ENCODE assay signal across 14 mouse cellular contexts in genomic region chr6:140946720-140947119, GRCm38 (mm10).
DNase-seq lines count a peak whose midpoint lies in the region; ATAC-seq and TF ChIP-seq lines count a peak whose summit lies in the region.
"Had no signal": no experiment of that assay in that cellular context is flagged by ENCODE, and none has a peak within 500 bp of the region (broad histone marks: within the 10 kb centered on the region; RNA-seq: fewer than 3 reads in every experiment).

No protein-coding gene starts in this region.

- TF ChIP-seq CTCF in midbrain, postnatal 0 days (IDR thresholded peaks at IDR 0.05) = no peak

- H3K36me3 ChIP-seq in forebrain, embryonic 13.5 days (ENCODE audit: poor library complexity, severe bottlenecking) = no peaks in the 10 kb centered on the region
- no peaks in the 10 kb centered on the region for H3K36me3 ChIP-seq in hindbrain, embryonic 13.5 days
- no peaks in the 10 kb centered on the region for H3K36me3 ChIP-seq in midbrain, postnatal 0 days (ENCODE audit: insufficient read depth, low read length)
- H3K36me3 ChIP-seq: embryonic facial prominence, embryonic 12.5 days; limb, embryonic 12.5 days had no signal

- no peaks in the 10 kb centered on the region for H3K27me3 ChIP-seq in forebrain, embryonic 13.5 days
- no peaks in the 10 kb centered on the region for H3K27me3 ChIP-seq in hindbrain, embryonic 13.5 days
- H3K27me3 ChIP-seq in midbrain, postnatal 0 days (ENCODE audit: insufficient read depth, low read length) = no peaks in the 10 kb centered on the region
- H3K27me3 ChIP-seq: embryonic facial prominence, embryonic 12.5 days; limb, embryonic 12.5 days had no signal

- 17% methylated on average over 2 of the region's 2 CpGs for WGBS in forebrain, embryonic 13.5 days
- 16% methylated on average over 2 of the region's 2 CpGs for WGBS in hindbrain, embryonic 13.5 days
- 13% methylated on average over 2 of the region's 2 CpGs for WGBS in midbrain, postnatal 0 days

- ATAC-seq in forebrain, embryonic 13.5 days = peak; percentile 96
- ATAC-seq in hindbrain, embryonic 13.5 days (ENCODE audit: low FRiP score) = peak; percentile 89
- ATAC-seq in midbrain, postnatal 0 days (ENCODE audit: low FRiP score) = no peak
- ATAC-seq: CD4-positive, CD25-positive, alpha-beta regulatory T cell, adult 4 months; intestine, postnatal 0 days had no signal

- H3K4me2 ChIP-seq in forebrain, embryonic 13.5 days = no peak overlapping the region
- no peak overlapping the region for H3K4me2 ChIP-seq in hindbrain, embryonic 13.5 days
- no peak overlapping the region for H3K4me2 ChIP-seq in midbrain, postnatal 0 days (ENCODE audit: low read depth, low read length, poor library complexity, severe bottlenecking)
- H3K4me2 ChIP-seq: embryonic facial prominence, embryonic 12.5 days; limb, embryonic 12.5 days had no signal

- peaks cover 15% of the 10 kb centered on the region for H3K4me1 ChIP-seq in forebrain, embryonic 13.5 days
- H3K4me1 ChIP-seq in hindbrain, embryonic 13.5 days (replicated peaks) = peaks cover 13% of the 10 kb centered on the region
- no peaks in the 10 kb centered on the region for H3K4me1 ChIP-seq in midbrain, postnatal 0 days (ENCODE audit: insufficient read depth, low read length)
- H3K4me1 ChIP-seq: embryonic facial prominence, embryonic 12.5 days; limb, embryonic 12.5 days had no signal

- DNase-seq in layer of hippocampus, adult 9-11 months = peak; percentile 10
- DNase-seq in layer of hippocampus, postnatal 14 days (ENCODE audit: low spot score in 2 of 2) = no peak
- DNase-seq in midbrain, postnatal 0 days (ENCODE audit: low spot score) = peak; percentile 39
- DNase-seq in ovary, postnatal 10 days (ENCODE audit: low spot score) = no peak
- no peak for DNase-seq in thymus, adult 18-20 months
- DNase-seq: heart, adult 18-20 months; thymus, postnatal 14 days had no signal

- no peaks in the 10 kb centered on the region for H3K9me3 ChIP-seq in forebrain, embryonic 13.5 days (replicated peaks)
- H3K9me3 ChIP-seq in hindbrain, embryonic 13.5 days = no peaks in the 10 kb centered on the region
- no peaks in the 10 kb centered on the region for H3K9me3 ChIP-seq in midbrain, postnatal 0 days (ENCODE audit: low read length)
- H3K9me3 ChIP-seq: embryonic facial prominence, embryonic 12.5 days had no signal

- peak overlapping the region; percentile 26; the same call in 1 of the 2 replicates for H3K27ac ChIP-seq in forebrain, embryonic 13.5 days
- H3K27ac ChIP-seq in hindbrain, embryonic 13.5 days = peak overlapping the region; percentile 60
- H3K27ac ChIP-seq in midbrain, postnatal 0 days (ENCODE audit: low read depth, low read length) = no peak overlapping the region
- H3K27ac ChIP-seq: embryonic facial prominence, embryonic 12.5 days; limb, embryonic 12.5 days; macrophage had no signal

- H3K4me3 ChIP-seq in forebrain, embryonic 13.5 days = no peak overlapping the region
- H3K4me3 ChIP-seq in hindbrain, embryonic 13.5 days = no peak overlapping the region
- H3K4me3 ChIP-seq in midbrain, postnatal 0 days (ENCODE audit: low read depth, low read length) = no peak overlapping the region
- H3K4me3 ChIP-seq: embryonic facial prominence, embryonic 12.5 days; limb, embryonic 12.5 days had no signal

- no peak overlapping the region for H3K9ac ChIP-seq in forebrain, embryonic 13.5 days
- H3K9ac ChIP-seq in hindbrain, embryonic 13.5 days = no peak overlapping the region
- no peak overlapping the region for H3K9ac ChIP-seq in midbrain, postnatal 0 days (replicated peaks; ENCODE audit: low read length, poor library complexity, severe bottlenecking)
- H3K9ac ChIP-seq: embryonic facial prominence, embryonic 12.5 days; limb, embryonic 12.5 days had no signal

Comparison
In these comparisons a context has a peak if more than half of its experiments do, and no peak if none do; other contexts are left out.
1. DNase-seq: peak in layer of hippocampus, adult 9-11 months (single experiment) and midbrain, postnatal 0 days (single experiment); none in layer of hippocampus, postnatal 14 days (0 of 2), ovary, postnatal 10 days (single experiment) and thymus, adult 18-20 months (0 of 2).